Mouse (Mus musculus) adrenal gland, adult (tissue): ENCODE results near the gene Lexm.

ENCODE experiments used
- DNase-seq, 2 experiments: peaks; one replicate each; pipeline ENCODE4 v3.0.0; 2022 to 2023; ENCODE audit warnings: low spot score in 1 of 2; ENCODE audit not compliant: inconsistent age in 2 of 2

Gene Lexm

DNA sequence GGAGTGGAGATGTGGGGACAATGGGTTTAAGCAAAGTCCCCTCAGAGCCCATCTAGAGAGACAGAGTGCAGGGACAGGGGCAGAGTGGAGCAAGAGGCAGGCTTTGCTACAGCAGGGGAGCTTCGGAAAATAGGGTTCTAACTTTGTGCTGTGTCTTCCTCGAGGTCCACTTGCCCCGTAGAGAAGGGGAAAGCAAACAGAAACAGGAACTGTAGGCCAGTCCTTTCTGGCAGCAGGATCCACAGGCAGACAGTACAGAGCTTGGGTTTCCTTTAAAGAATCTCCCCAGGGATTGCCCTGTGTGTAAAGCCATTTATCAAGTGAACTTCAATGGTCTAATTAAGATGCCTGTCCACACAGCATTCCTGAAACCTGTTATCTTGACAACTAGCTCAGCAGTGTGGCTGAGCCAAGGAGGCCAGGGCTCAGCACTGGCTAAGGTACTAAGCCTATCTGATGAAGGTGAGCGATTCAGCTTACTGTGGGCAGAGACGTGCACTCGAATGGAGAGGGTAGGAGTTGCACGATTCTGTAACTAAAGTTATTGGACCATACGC is 71.1 kb downstream of the Lexm start:
- no peak for DNase-seq

DNA sequence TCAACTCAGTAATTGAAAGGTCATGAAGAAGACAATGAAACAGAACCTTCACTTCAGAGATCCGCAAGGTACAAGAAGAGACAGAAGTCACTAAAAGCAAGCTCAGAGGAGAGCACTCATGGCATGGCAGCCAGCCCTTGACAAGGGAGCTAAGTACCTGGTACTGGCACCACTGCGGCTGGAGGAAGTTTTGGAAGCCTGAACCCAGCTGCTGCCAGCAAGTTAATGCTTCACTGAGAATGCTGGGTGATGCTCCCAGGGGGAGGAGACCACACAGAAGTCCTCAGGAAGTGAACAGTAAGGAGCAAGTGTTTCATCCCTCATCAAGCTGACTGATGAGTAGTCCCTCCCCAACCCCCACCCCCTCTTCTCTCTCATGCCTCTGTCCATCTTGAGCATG is 74.8 kb downstream of the Lexm start:
- no peak for DNase-seq

DNA sequence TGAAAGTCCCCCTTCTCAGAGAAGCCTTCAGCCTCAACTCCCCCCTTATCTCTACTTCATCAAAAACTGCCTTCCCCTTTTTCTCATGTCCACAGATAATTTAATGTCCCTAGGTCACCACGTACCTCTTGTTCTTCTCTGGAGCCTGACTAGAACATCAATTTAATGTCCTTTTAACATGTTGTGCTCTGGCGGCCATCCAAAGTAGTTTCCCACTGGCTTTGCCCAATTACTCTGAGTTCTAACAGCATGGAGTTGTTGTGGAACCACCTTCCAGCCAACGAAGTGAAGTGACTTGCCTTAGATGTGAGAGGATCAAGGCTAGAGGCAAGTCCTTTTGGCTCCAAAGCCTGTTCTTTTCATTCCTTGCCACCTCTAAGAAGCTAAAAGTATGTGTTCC is 75.5 kb downstream of the Lexm start:
- peak; percentile 43 to 69 for DNase-seq
